Mouse (Mus musculus): ENCODE results near the gene Inpp4b.

- TF ChIP-seq POLR2A (IDR thresholded peaks at IDR 0.05; ENCODE audit: borderline replicate concordance, extremely low read depth, insufficient read depth, insufficient read length, poor library complexity, severe bottlenecking) (no peak), CTCF (IDR thresholded peaks at IDR 0.05; ENCODE audit: borderline replicate concordance, extremely low read depth, insufficient read depth, insufficient read length) (no peak)
Measured at GRCm38 (mm10) chr8:81731332-81731731, 389.0 kb downstream of the Inpp4b start.
